Mouse (Mus musculus): ENCODE data around the gene Zmym4. TPM values are rescaled to one million over a fixed set of nuclear protein-coding genes. Genes with fewer than 3 reads are reported as not detected.

Zmym4 gene
- polyA plus RNA-seq, 1 experiment, result 0.03 TPM

DNA sequence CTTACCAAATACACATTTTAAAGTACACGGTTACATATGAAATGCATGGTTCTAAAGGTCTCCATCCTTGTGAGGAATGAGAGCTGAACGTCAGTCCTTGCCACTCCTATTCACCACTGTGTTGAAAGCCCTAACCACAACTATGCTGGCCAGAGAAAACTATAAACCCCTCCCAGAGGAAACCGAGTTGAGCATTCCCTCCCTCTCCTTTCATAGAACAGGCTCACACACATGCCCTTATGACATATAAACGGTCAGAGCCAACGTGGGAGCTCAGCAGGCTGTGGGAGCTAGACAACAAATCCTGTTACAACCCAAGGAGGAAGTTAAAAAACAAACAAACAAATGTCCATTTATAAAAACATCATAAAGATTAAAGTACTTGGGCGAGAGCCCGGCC is 95.2 kb downstream of the Zmym4 start:
- H3K9me3 ChIP-seq (ENCODE audit: control insufficient read depth, low read length), result no peaks in the 10 kb centered on the region
- no peaks in the 10 kb centered on the region for H3K27me3 ChIP-seq (ENCODE audit: control insufficient read depth)
- TF ChIP-seq TAL1 (IDR thresholded peaks at IDR 0.05; ENCODE audit: low read length) (no peak), GATA1 (IDR thresholded peaks at IDR 0.05; ENCODE audit: low read length) (no peak)
- no peaks in the 10 kb centered on the region for H3K4me1 ChIP-seq (ENCODE audit: control insufficient read depth)
- peaks cover 18% of the 10 kb centered on the region for H3K36me3 ChIP-seq (ENCODE audit: control insufficient read depth)
- no peak overlapping the region for H3K4me3 ChIP-seq (replicated peaks)

DNA sequence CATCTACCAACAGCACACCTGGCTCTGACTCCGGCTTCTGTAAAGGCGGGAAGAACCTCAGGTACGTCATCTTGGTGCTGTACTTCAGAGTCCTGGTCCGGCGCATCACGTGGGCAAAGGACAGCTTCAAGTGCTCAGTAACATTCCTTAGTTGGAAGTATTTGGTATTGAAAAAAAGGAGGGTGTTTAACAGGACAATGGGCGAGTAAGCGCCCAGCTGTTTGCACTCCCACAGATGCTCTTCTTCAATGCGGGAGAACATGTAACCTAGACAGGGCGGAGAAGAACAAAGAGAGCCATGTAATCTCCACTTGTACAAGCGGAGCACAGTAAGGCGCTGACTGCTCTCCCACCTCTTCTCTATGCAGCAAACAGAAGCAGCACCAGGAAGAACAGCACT is 99.2 kb downstream of the Zmym4 start:
- TF ChIP-seq TAL1 (IDR thresholded peaks at IDR 0.05; ENCODE audit: low read length) (no peak), GATA1 (IDR thresholded peaks at IDR 0.05; ENCODE audit: low read length) (no peak)

GRCm38 (mm10) chr4:126861514-126862266 is 106.2 kb downstream of the Zmym4 start:
- Histone ChIP-seq H3K4me3 (replicated peaks) (no peak overlapping the region), H3K4me1 (ENCODE audit: control insufficient read depth) (no peaks in the 10 kb centered on the region), H3K27me3 (ENCODE audit: control insufficient read depth) (no peaks in the 10 kb centered on the region), H3K36me3 (ENCODE audit: control insufficient read depth) (peaks cover 32% of the 10 kb centered on the region), H3K9me3 (ENCODE audit: control insufficient read depth, low read length) (no peaks in the 10 kb centered on the region)
- TF ChIP-seq GATA1 (IDR thresholded peaks at IDR 0.05; ENCODE audit: low read length) (no peak), TAL1 (IDR thresholded peaks at IDR 0.05; ENCODE audit: low read length) (no peak)

More for the DNA sequence above, 99.2 kb downstream of the Zmym4 start:
- peaks cover 23% of the 10 kb centered on the region for H3K36me3 ChIP-seq (ENCODE audit: control insufficient read depth)
- no peaks in the 10 kb centered on the region for H3K9me3 ChIP-seq (ENCODE audit: control insufficient read depth, low read length)
- H3K27me3 ChIP-seq (ENCODE audit: control insufficient read depth), result no peaks in the 10 kb centered on the region
- no peak overlapping the region for H3K4me3 ChIP-seq (replicated peaks)
- no peaks in the 10 kb centered on the region for H3K4me1 ChIP-seq (ENCODE audit: control insufficient read depth)

DNA sequence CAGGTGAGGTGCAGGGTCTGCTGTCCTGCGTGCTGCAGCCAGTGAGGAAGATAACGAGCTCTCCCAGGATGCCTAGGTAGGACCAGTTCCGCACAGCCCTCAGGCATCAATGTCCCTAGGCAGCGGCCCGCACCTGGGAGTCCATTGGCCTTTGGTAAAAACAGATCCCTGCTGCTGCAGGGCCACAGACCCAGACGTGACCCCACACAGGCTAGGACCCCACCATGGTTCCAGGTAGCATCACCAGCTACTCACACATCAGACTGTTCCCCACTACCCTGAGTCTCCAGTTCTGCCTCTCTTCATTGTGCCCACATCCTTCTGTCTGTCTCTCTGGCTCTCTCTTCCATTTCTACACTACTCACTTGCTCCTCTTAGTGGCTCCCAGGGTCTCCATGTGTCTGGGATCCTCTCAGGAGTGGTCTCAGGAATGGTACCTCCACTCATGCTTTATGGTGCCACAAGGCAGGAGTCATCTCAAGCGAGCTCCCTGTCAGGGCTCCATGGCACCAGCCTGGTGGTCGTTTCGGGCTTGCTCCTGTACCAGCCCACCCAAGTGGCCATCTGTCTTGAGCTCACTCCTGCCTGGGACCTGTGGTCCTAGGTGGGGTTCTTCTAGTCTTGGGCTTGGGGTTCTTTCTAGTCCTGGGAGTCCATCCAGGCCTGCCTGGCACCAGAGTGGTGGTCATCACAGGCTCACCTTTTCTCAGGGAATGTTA is 107.5 kb downstream of the Zmym4 start:
- TF ChIP-seq GATA1 (IDR thresholded peaks at IDR 0.05; ENCODE audit: low read length), result no peak
- no peak for TF ChIP-seq TAL1 (IDR thresholded peaks at IDR 0.05; ENCODE audit: low read length)
- Histone ChIP-seq H3K27me3 (ENCODE audit: control insufficient read depth) (no peaks in the 10 kb centered on the region), H3K4me1 (ENCODE audit: control insufficient read depth) (no peaks in the 10 kb centered on the region), H3K9me3 (ENCODE audit: control insufficient read depth, low read length) (no peaks in the 10 kb centered on the region), H3K36me3 (ENCODE audit: control insufficient read depth) (peaks cover 25% of the 10 kb centered on the region), H3K4me3 (replicated peaks) (no peak overlapping the region)

- Histone ChIP-seq H3K4me1 (ENCODE audit: control insufficient read depth) (no peaks in the 10 kb centered on the region), H3K36me3 (ENCODE audit: control insufficient read depth) (peaks cover 33% of the 10 kb centered on the region), H3K27me3 (ENCODE audit: control insufficient read depth) (no peaks in the 10 kb centered on the region), H3K4me3 (replicated peaks) (no peak overlapping the region), H3K9me3 (ENCODE audit: control insufficient read depth, low read length) (no peaks in the 10 kb centered on the region)
- no peak for TF ChIP-seq GATA1 (IDR thresholded peaks at IDR 0.05; ENCODE audit: low read length)
- no peak for TF ChIP-seq TAL1 (IDR thresholded peaks at IDR 0.05; ENCODE audit: low read length)
Measured at GRCm38 (mm10) chr4:126852971-126853370, 115.0 kb downstream of the Zmym4 start.

GRCm38 (mm10) chr4:126850778-126851080 is 117.2 kb downstream of the Zmym4 start:
- no peaks in the 10 kb centered on the region for H3K27me3 ChIP-seq (ENCODE audit: control insufficient read depth)
- no peaks in the 10 kb centered on the region for H3K9me3 ChIP-seq (ENCODE audit: control insufficient read depth, low read length)
- no peak overlapping the region for H3K4me3 ChIP-seq (replicated peaks)
- TF ChIP-seq TAL1 (IDR thresholded peaks at IDR 0.05; ENCODE audit: low read length), result no peak
- TF ChIP-seq GATA1 (IDR thresholded peaks at IDR 0.05; ENCODE audit: low read length), result no peak
- H3K36me3 ChIP-seq (ENCODE audit: control insufficient read depth), result peaks cover 46% of the 10 kb centered on the region
- no peaks in the 10 kb centered on the region for H3K4me1 ChIP-seq (ENCODE audit: control insufficient read depth)

- Histone ChIP-seq H3K9me3 (ENCODE audit: control insufficient read depth, low read length) (no peaks in the 10 kb centered on the region), H3K4me1 (ENCODE audit: control insufficient read depth) (no peaks in the 10 kb centered on the region), H3K4me3 (replicated peaks) (no peak overlapping the region), H3K36me3 (ENCODE audit: control insufficient read depth) (peaks cover 46% of the 10 kb centered on the region), H3K27me3 (ENCODE audit: control insufficient read depth) (no peaks in the 10 kb centered on the region)
- no peak for TF ChIP-seq GATA1 (IDR thresholded peaks at IDR 0.05; ENCODE audit: low read length)
- no peak for TF ChIP-seq TAL1 (IDR thresholded peaks at IDR 0.05; ENCODE audit: low read length)
Measured at GRCm38 (mm10) chr4:126850019-126850777, 117.7 kb downstream of the Zmym4 start.

GRCm38 (mm10) chr4:126846971-126847370 is 121.0 kb downstream of the Zmym4 start:
- Histone ChIP-seq H3K4me3 (replicated peaks) (no peak overlapping the region), H3K4me1 (ENCODE audit: control insufficient read depth) (no peaks in the 10 kb centered on the region), H3K36me3 (ENCODE audit: control insufficient read depth) (peaks cover 41% of the 10 kb centered on the region), H3K9me3 (ENCODE audit: control insufficient read depth, low read length) (no peaks in the 10 kb centered on the region), H3K27me3 (ENCODE audit: control insufficient read depth) (no peaks in the 10 kb centered on the region)
- TF ChIP-seq GATA1 (IDR thresholded peaks at IDR 0.05; ENCODE audit: low read length) (no peak), TAL1 (IDR thresholded peaks at IDR 0.05; ENCODE audit: low read length) (no peak)

GRCm38 (mm10) chr4:126845664-126846063 is 122.3 kb downstream of the Zmym4 start:
- TF ChIP-seq GATA1 (IDR thresholded peaks at IDR 0.05; ENCODE audit: low read length) (no peak), TAL1 (IDR thresholded peaks at IDR 0.05; ENCODE audit: low read length) (no peak)
- H3K4me1 ChIP-seq (ENCODE audit: control insufficient read depth), result no peaks in the 10 kb centered on the region
- no peaks in the 10 kb centered on the region for H3K27me3 ChIP-seq (ENCODE audit: control insufficient read depth)
- H3K36me3 ChIP-seq (ENCODE audit: control insufficient read depth), result peaks cover 38% of the 10 kb centered on the region
- no peak overlapping the region for H3K4me3 ChIP-seq (replicated peaks)
- H3K9me3 ChIP-seq (ENCODE audit: control insufficient read depth, low read length), result no peaks in the 10 kb centered on the region

All from erythroblast, embryonic 14.5 days (primary cell).